Mouse (Mus musculus) bone marrow macrophage, adult 2 months (primary cell): Measurements from ENCODE around the gene Slc26a10.

Source experiments
- CTCF ChIP-seq: IDR thresholded peaks from 2 replicates; pipeline ENCODE4 v1.5.1; 2012; ENCODE audit warnings: low read depth, mild to moderate bottlenecking, low read length, moderate library complexity
- POLR2A ChIP-seq: IDR thresholded peaks from 2 replicates; pipeline ENCODE4 v1.6.1; 2012; ENCODE audit warnings: mild to moderate bottlenecking, low read depth, low read length, borderline replicate concordance

DNA sequence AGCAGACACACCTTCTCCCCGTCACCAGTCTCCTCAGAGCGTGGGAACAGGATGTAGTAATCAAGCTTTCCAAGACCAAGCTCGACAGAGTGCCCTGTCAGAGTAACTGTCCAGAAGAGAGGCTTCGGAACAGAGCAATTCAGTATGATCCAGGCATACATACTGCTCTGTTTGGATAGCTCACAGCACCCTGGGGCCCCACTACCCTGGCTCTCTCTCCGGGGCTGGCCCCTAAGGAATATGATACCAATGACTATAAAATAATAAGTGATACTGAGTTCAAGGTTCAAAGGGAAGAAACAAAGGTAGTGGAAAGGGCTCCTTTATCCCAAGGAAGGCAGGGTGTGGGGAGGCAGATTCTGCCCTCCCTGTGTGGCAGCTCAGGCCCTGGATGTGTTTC is 48.0 kb downstream of the Slc26a10 start:
- no peak for TF ChIP-seq POLR2A
- TF ChIP-seq CTCF, result no peak
